Mouse (Mus musculus): ENCODE data around the gene Kcnk5. TPM values are rescaled to one million over a fixed set of nuclear protein-coding genes. Genes with fewer than 3 reads are reported as not detected.

Gene Kcnk5
- polyA plus RNA-seq, 1 experiment, result not detected

DNA sequence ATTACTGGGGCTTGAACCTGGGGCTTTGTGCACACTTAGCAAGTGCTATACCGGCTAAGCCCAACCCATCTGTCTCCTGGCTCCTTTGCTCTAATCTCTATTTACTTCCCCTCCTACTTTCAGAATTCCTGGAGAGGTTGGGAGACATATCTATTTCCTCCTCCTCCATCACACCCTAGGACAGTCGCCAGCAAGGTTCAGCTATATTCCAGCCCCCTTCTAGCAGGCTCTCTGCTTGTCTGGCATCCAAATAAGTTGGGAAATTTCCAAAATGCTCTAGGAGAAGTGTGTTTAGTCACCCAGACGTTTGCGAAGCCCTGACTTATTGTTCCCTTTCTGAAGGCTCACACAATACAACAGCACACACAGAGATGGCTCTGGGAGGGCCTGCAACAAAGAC, 78.4 kb downstream of the Kcnk5 start:
- TF ChIP-seq POLR2A (IDR thresholded peaks at IDR 0.05; ENCODE audit: insufficient read depth, low read depth, low read length) (no peak), CTCF (IDR thresholded peaks at IDR 0.05; ENCODE audit: insufficient read depth, low read depth, low read length) (no peak)
- Histone ChIP-seq H3K4me3 (ENCODE audit: insufficient read depth, low read depth, low read length) (no peak overlapping the region), H3K27ac (ENCODE audit: insufficient read depth, low read depth, low read length) (no peak overlapping the region), H3K4me1 (ENCODE audit: control insufficient read depth, insufficient read depth, low read length) (no peaks in the 10 kb centered on the region)
- WGBS, result 26% methylated on average over 4 of the region's 4 CpGs

- 81% methylated on average over 5 of the region's 5 CpGs for WGBS
- no peak overlapping the region for H3K27ac ChIP-seq (ENCODE audit: insufficient read depth, low read depth, low read length)
- no peaks in the 10 kb centered on the region for H3K4me1 ChIP-seq (ENCODE audit: control insufficient read depth, insufficient read depth, low read length)
- H3K4me3 ChIP-seq (ENCODE audit: insufficient read depth, low read depth, low read length), result no peak overlapping the region
- TF ChIP-seq CTCF (IDR thresholded peaks at IDR 0.05; ENCODE audit: insufficient read depth, low read depth, low read length), result no peak
- TF ChIP-seq POLR2A (IDR thresholded peaks at IDR 0.05; ENCODE audit: insufficient read depth, low read depth, low read length), result no peak
Observed at GRCm38 (mm10) chr14:20098061-20098460, 83.5 kb downstream of the Kcnk5 start.

GRCm38 (mm10) chr14:20094942-20095341, 86.7 kb downstream of the Kcnk5 start:
- 75% methylated on average over 5 of the region's 5 CpGs for WGBS
- Histone ChIP-seq H3K4me3 (ENCODE audit: insufficient read depth, low read depth, low read length) (no peak overlapping the region), H3K27ac (ENCODE audit: insufficient read depth, low read depth, low read length) (no peak overlapping the region), H3K4me1 (ENCODE audit: control insufficient read depth, insufficient read depth, low read length) (no peaks in the 10 kb centered on the region)
- TF ChIP-seq POLR2A (IDR thresholded peaks at IDR 0.05; ENCODE audit: insufficient read depth, low read depth, low read length) (no peak), CTCF (IDR thresholded peaks at IDR 0.05; ENCODE audit: insufficient read depth, low read depth, low read length) (no peak)

DNA sequence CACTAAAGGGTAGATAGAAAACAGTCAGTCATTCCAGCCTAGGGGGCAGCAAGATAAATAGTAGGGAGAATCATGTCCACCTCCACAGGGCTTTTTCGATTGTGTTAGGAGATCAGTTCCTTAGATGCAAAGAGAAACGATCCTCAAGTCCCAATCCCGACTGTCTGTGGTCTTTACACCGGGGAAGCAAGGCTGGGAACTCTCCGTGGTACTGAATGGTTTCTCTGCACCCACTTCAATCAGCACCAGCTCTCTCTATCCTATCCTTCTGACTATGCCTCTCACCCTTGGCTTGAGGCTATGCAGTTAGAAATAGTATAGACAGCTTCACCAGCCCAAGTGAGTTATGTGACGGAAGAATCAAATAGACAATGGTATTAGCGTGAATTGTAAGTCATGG, 88.1 kb downstream of the Kcnk5 start:
- 35% methylated on average over 7 of the region's 7 CpGs for WGBS
- Histone ChIP-seq H3K27ac (ENCODE audit: insufficient read depth, low read depth, low read length) (no peak overlapping the region), H3K4me1 (ENCODE audit: control insufficient read depth, insufficient read depth, low read length) (no peaks in the 10 kb centered on the region), H3K4me3 (ENCODE audit: insufficient read depth, low read depth, low read length) (no peak overlapping the region)
- TF ChIP-seq CTCF (IDR thresholded peaks at IDR 0.05; ENCODE audit: insufficient read depth, low read depth, low read length), result no peak
- TF ChIP-seq POLR2A (IDR thresholded peaks at IDR 0.05; ENCODE audit: insufficient read depth, low read depth, low read length), result no peak

Other genes starting within 250 kb of the Kcnk5 start
- gene Gng2, start 204.2 kb downstream of the Kcnk5 start, polyA plus RNA-seq (2012; ENCODE audit: insufficient read depth, insufficient read length, low replicate concordance, missing spikeins), result not detected in 2 replicates
- gene Saysd1, start 43.3 kb downstream of the Kcnk5 start, polyA plus RNA-seq (2012; ENCODE audit: insufficient read depth, insufficient read length, low replicate concordance, missing spikeins), result not detected in 2 replicates
- gene Kcnk16, start 87.4 kb upstream of the Kcnk5 start, polyA plus RNA-seq (2012; ENCODE audit: insufficient read depth, insufficient read length, low replicate concordance, missing spikeins), result not detected in 2 replicates
- gene Nudt13, start 112.9 kb upstream of the Kcnk5 start, polyA plus RNA-seq (2012; ENCODE audit: insufficient read depth, insufficient read length, low replicate concordance, missing spikeins), result not detected in 2 replicates
- gene Ecd, start 166.3 kb upstream of the Kcnk5 start, polyA plus RNA-seq (2012; ENCODE audit: insufficient read depth, insufficient read length, low replicate concordance, missing spikeins), result not detected in 2 replicates
- not detected in 2 replicates for gene Fam149b, start 166.4 kb upstream of the Kcnk5 start, polyA plus RNA-seq (2012; ENCODE audit: insufficient read depth, insufficient read length, low replicate concordance, missing spikeins)
- not detected in 2 replicates for gene Dnajc9, start 207.1 kb upstream of the Kcnk5 start, polyA plus RNA-seq (2012; ENCODE audit: insufficient read depth, insufficient read length, low replicate concordance, missing spikeins)
- gene Mrps16, start 211.8 kb upstream of the Kcnk5 start, polyA plus RNA-seq (2012; ENCODE audit: insufficient read depth, insufficient read length, low replicate concordance, missing spikeins), result not detected in 2 replicates